Mouse (Mus musculus): ENCODE measurements around the gene Aoc1. TPM values are rescaled to one million over a fixed set of nuclear protein-coding genes. Genes with fewer than 3 reads are reported as not detected.

Gene Aoc1
- total and polyA plus RNA-seq, 2 experiments from 2014 or later: 0.14 TPM; not detected in 1

GRCm38 (mm10) chr6:48854155-48854554 is 18.5 kb upstream of the Aoc1 start:
- TF ChIP-seq CTCF (IDR thresholded peaks at IDR 0.05): peak; percentile 30; the same call in 1 of the 2 replicates
- H3K4me3 ChIP-seq (ENCODE audit: low read depth, low read length): no peak overlapping the region
- no peak for DNase-seq (ENCODE audit: low spot score)
- no peak overlapping the region for H3K9ac ChIP-seq (replicated peaks; ENCODE audit: low read length, poor library complexity, severe bottlenecking)
- no peak overlapping the region for H3K4me2 ChIP-seq (ENCODE audit: low read depth, low read length, poor library complexity, severe bottlenecking)
- no peak for ATAC-seq (ENCODE audit: low FRiP score)
- H3K36me3 ChIP-seq (ENCODE audit: insufficient read depth, low read length): no peaks in the 10 kb centered on the region
- no peaks in the 10 kb centered on the region for H3K27me3 ChIP-seq (ENCODE audit: insufficient read depth, low read length)
- no peaks in the 10 kb centered on the region for H3K9me3 ChIP-seq (ENCODE audit: low read length)
- H3K4me1 ChIP-seq (ENCODE audit: insufficient read depth, low read length): no peaks in the 10 kb centered on the region
- no peak overlapping the region for H3K27ac ChIP-seq (ENCODE audit: low read depth, low read length)
- 99% methylated on average over 2 of the region's 2 CpGs for WGBS

GRCm38 (mm10) chr6:48857613-48858302 is 14.9 kb upstream of the Aoc1 start:
- 54% methylated on average over 8 of the region's 8 CpGs for WGBS
- DNase-seq (ENCODE audit: low spot score): no peak
- peak; percentile 59 for TF ChIP-seq CTCF (IDR thresholded peaks at IDR 0.05)

GRCm38 (mm10) chr6:48860130-48860815 is 12.4 kb upstream of the Aoc1 start:
- Histone ChIP-seq H3K4me3 (ENCODE audit: low read depth, low read length) (no peak overlapping the region), H3K27ac (ENCODE audit: low read depth, low read length) (no peak overlapping the region), H3K27me3 (ENCODE audit: insufficient read depth, low read length) (no peaks in the 10 kb centered on the region), H3K4me2 (ENCODE audit: low read depth, low read length, poor library complexity, severe bottlenecking) (peak overlapping the region; percentile 39), H3K4me1 (ENCODE audit: insufficient read depth, low read length) (no peaks in the 10 kb centered on the region), H3K36me3 (ENCODE audit: insufficient read depth, low read length) (no peaks in the 10 kb centered on the region), H3K9me3 (ENCODE audit: low read length) (no peaks in the 10 kb centered on the region), H3K9ac (replicated peaks; ENCODE audit: low read length, poor library complexity, severe bottlenecking) (no peak overlapping the region)
- peak; percentile 81 for DNase-seq (ENCODE audit: low spot score)
- 13% methylated on average over 23 of the region's 23 CpGs for WGBS
- ATAC-seq (ENCODE audit: low FRiP score): 0 out of 2 replicates have a peak, but pooled peaks have one; percentile 44
- peak; percentile 72 for TF ChIP-seq CTCF (IDR thresholded peaks at IDR 0.05)

More at GRCm38 (mm10) chr6:48857613-48858302, 14.9 kb upstream of the Aoc1 start:
- H3K9ac ChIP-seq (replicated peaks; ENCODE audit: low read length, poor library complexity, severe bottlenecking): no peak overlapping the region
- no peak overlapping the region for H3K27ac ChIP-seq (ENCODE audit: low read depth, low read length)
- H3K9me3 ChIP-seq (ENCODE audit: low read length): no peaks in the 10 kb centered on the region
- H3K4me3 ChIP-seq (ENCODE audit: low read depth, low read length): no peak overlapping the region
- H3K36me3 ChIP-seq (ENCODE audit: insufficient read depth, low read length): no peaks in the 10 kb centered on the region
- ATAC-seq (ENCODE audit: low FRiP score): no peak
- no peaks in the 10 kb centered on the region for H3K4me1 ChIP-seq (ENCODE audit: insufficient read depth, low read length)
- no peak overlapping the region for H3K4me2 ChIP-seq (ENCODE audit: low read depth, low read length, poor library complexity, severe bottlenecking)
- H3K27me3 ChIP-seq (ENCODE audit: insufficient read depth, low read length): no peaks in the 10 kb centered on the region

GRCm38 (mm10) chr6:48860851-48861250 is 11.8 kb upstream of the Aoc1 start:
- H3K9me3 ChIP-seq (ENCODE audit: low read length): no peaks in the 10 kb centered on the region
- no peak overlapping the region for H3K27ac ChIP-seq (ENCODE audit: low read depth, low read length)
- DNase-seq (ENCODE audit: low spot score) (no peak), ATAC-seq (ENCODE audit: low FRiP score) (no peak)
- no peak overlapping the region for H3K4me3 ChIP-seq (ENCODE audit: low read depth, low read length)
- 91% methylated on average over 1 of the region's 1 CpGs for WGBS
- no peak overlapping the region for H3K9ac ChIP-seq (replicated peaks; ENCODE audit: low read length, poor library complexity, severe bottlenecking)
- H3K4me1 ChIP-seq (ENCODE audit: insufficient read depth, low read length): no peaks in the 10 kb centered on the region
- H3K27me3 ChIP-seq (ENCODE audit: insufficient read depth, low read length): no peaks in the 10 kb centered on the region
- TF ChIP-seq CTCF (IDR thresholded peaks at IDR 0.05): no peak
- H3K4me2 ChIP-seq (ENCODE audit: low read depth, low read length, poor library complexity, severe bottlenecking): 0 out of 2 replicates have a peak overlapping the region, but pooled peaks have one; percentile 39
- H3K36me3 ChIP-seq (ENCODE audit: insufficient read depth, low read length): no peaks in the 10 kb centered on the region

- no peak for TF ChIP-seq CTCF (IDR thresholded peaks at IDR 0.05)
- no peak for ATAC-seq (ENCODE audit: low FRiP score)
- 72% methylated on average over 12 of the region's 12 CpGs for WGBS
Measured at GRCm38 (mm10) chr6:48861616-48862280, 10.9 kb upstream of the Aoc1 start.

More at GRCm38 (mm10) chr6:48861616-48862280, 10.9 kb upstream of the Aoc1 start:
- Histone ChIP-seq H3K27ac (ENCODE audit: low read depth, low read length) (no peak overlapping the region), H3K36me3 (ENCODE audit: insufficient read depth, low read length) (no peaks in the 10 kb centered on the region), H3K4me2 (ENCODE audit: low read depth, low read length, poor library complexity, severe bottlenecking) (no peak overlapping the region), H3K9ac (replicated peaks; ENCODE audit: low read length, poor library complexity, severe bottlenecking) (no peak overlapping the region), H3K9me3 (ENCODE audit: low read length) (no peaks in the 10 kb centered on the region), H3K4me1 (ENCODE audit: insufficient read depth, low read length) (no peaks in the 10 kb centered on the region), H3K27me3 (ENCODE audit: insufficient read depth, low read length) (no peaks in the 10 kb centered on the region), H3K4me3 (ENCODE audit: low read depth, low read length) (no peak overlapping the region)
- no peak for DNase-seq (ENCODE audit: low spot score)
